Mouse (Mus musculus) adrenal gland, adult 8-10 months (tissue): ENCODE measurements at regions not wholly inside any gene's neighbourhood (a gene's known extent, or its start where the extent isn't known, plus 50 kb on each side); places are given as distances from the start of the nearest gene placed in this dataset.
"Not testable (repeated sequence)": the region's sequence is repeated elsewhere in the genome, so short reads cannot be mapped to it uniquely, and the experiment has no call there.

ENCODE experiments used
- DNase-seq: peaks from one replicate; pipeline ENCODE4 v3.0.0; 2022

DNA sequence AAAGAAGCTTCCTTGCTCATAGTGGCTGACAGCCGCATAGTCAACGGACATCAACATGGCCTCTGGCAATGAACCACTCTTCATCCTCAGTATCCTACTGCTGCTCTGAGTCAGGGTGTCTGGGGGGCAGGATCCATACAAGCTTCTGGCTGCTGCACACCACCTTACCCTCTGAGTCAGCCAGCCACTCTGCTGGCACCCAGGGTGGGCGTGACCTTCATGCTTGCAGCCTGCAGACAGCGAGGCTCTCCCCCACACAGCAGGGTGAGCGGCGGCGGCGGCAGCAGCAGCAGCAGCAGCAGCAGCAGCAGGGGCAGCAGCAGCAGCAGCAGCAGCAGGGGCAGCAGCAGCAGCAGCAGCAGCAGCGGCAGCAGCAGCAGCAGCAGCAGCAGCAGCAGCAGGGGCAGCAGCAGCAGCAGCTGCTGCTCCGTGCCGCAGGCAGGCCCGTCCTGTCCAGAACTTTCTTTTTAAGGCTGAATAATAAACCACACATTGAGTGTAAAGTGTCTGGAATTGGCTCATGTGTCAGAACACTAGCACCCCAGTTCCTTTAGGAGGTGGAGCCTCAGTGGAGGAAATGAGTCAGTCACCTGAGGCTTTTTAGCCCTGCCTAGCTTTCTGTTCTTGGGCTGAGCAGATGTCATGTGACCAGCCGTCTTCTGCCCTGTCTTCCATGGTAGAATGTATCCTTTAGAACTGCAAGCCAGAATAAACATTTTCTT, 186.3 kb downstream of the 1810013L24Rik start:
- no peak for DNase-seq

DNA sequence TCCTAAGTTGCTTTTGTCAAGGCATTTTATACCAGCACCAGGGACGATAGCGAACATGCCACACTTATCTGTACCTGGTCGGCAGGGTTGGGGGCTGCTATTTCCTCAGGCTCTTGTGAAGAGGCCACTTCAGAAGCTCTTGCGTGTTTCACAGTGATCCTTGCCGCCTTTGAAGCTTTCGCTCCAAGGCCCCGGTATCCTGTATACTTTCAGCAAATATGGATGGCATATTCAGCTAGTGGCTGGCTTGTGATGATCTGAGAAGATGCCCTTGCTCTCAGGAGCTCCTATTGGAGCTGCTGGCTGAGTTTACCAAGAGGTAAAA, 186.8 kb downstream of the 1810013L24Rik start:
- DNase-seq, result no peak

DNA sequence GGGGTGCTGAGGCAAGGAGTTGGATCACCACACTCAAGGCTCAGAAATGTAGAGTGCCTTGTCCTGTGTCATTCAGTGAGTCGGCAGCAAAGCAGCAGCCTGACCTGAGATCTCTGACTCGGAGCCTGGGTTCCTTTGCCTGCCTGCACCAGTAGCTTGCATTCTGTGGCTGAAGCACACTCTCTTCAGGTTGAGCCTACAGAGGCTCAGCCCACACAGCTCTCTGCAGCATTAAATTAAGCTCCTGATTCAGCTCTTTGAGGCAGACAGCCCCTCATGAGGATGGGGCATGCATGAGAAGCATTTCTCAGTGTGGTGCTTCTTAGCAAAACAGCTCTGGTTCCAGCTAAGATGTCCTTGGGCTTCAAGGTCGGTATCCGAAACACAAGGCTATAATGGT, 200.8 kb downstream of the 1810013L24Rik start:
- DNase-seq, result no peak

DNA sequence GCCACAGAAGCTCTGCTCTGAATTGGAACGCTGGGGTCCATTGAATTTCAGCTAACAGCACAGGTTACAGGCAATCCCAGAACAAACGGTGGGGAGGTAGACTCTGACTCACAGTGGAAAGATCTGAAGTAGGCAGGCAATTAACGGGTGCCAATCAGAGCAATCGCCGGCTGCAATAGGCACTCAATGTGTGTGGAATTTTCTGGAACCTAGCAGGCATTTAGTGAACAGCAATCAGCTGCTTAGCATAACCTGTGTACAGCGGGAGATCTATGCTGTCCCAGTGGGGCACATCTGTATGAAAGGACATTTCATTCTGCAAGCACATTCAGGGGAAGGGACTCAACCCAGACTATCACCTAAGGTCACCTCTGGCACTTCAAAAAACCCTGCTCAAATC, 213.4 kb downstream of the 1810013L24Rik start:
- no peak for DNase-seq

- no peak for DNase-seq
Observed at GRCm38 (mm10) chr16:9046864-9047263, 217.0 kb downstream of the 1810013L24Rik start.

DNA sequence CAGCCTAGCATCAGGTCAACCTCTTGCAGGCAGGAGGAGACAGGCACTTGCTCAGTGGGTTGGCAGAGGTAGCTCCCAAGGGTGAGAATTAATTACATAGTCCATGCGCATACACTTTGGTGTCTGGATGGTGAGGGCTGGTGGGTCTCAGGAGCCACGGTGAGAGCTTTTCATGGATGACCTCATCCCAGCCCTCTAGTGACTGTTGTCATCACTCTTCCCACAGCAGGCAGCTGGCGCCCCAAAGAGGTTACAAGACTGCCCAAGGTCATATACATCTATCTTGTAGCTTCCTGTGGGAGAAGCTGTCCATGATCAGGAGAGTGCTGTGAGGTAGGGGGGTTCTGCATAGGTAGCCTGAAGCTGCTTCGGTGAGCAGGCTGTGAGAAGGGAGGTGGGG, 224.5 kb downstream of the 1810013L24Rik start:
- peak; percentile 8 for DNase-seq

DNA sequence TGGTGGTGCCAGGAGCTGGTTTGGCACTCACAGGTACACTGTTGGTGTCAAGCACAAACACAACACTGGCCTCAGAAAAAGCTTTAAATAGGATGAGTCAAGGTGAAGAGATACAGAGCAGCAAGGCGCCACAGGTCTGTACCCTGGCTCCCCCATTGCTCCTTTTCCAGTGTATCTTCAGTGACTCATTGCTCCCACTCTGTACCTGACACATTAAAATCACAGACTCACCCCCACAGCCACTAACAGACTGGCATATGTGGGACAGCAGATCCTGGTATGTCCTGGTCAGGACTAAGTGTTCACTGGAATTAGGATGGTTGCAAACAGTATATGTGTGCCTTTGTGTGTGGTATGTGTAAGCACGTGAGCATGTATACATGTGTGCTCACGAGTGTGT, 226.5 kb downstream of the 1810013L24Rik start:
- no peak for DNase-seq

DNA sequence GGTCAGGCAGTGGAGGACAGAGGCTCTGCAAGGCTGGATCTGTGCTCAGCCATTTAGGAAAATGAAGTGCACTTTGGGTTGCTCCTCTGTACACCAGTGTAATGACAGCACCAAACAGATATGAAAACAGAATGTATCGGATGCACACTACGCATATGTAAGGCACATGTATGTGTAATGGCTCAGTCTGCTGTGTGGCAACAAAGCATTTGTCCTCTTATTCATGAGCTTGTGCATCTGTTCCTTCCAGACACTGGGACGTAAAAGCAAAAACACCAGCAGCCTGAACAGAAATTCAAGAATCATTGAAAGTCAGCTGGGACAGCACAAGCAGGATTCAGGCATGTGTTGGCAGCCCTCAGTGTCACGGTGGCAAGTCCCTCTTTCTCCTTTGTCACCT, 241.6 kb downstream of the 1810013L24Rik start:
- no peak for DNase-seq

DNA sequence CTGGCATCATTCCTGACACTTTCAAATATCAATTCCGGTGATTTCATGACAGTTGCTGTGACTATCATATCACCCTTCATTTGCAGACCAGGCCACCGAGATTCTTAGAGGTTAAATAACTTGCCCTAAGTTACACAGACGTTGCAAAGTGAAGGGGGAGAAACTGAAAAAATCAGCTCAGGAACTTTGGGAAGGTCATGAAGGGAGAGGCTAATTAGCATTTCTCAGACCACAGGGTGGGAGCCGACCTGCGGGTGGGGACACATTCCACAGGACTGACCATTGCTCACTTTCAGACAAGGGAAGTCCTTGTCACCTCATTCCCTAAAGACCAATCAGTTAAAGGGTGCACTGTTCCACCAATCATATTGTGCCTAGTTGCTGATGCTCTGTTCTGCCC, 242.1 kb downstream of the 1810013L24Rik start:
- not testable (repeated sequence) for DNase-seq

DNA sequence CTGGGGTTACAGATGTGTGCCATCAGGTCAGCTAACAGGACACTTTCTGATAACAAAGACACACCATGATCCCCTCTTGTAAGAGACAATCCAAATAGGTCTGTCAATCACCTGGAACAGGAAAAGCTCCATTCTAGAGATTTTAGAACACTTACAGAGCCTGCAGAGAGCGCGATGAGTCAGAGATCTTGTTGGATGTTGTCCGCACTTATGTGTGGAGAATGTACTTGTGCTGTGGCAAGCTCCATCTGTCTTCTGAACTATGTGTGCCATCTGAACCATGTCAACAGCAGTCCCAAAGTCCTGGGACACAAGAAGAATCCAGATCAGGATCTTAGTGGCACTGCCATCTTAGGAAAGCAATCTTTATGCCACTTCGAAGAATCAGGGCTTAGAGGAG, 244.4 kb downstream of the 1810013L24Rik start:
- no peak for DNase-seq

DNA sequence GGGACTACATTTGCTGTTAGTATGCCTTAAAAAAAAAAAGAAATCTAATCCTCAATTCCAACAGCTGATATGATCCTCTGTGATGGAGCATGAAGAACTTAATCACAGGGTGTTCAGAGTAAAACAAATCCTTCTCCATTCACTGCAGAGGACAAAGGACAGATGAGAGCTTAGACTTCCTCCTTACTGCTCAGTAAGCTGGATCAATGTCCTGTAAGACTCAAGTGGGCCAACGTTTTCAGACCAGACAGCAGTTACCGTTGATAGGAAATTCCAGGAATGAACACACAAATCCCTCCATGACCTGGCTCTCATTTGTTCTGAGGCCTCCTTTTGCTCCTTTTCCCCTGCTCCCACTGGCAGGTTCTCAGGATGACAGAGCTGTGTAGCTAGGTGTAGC, 247.6 kb downstream of the 1810013L24Rik start:
- DNase-seq, result no peak

GRCm38 (mm10) chr16:9078405-9078942, 248.6 kb downstream of the 1810013L24Rik start:
- no peak for DNase-seq

DNA sequence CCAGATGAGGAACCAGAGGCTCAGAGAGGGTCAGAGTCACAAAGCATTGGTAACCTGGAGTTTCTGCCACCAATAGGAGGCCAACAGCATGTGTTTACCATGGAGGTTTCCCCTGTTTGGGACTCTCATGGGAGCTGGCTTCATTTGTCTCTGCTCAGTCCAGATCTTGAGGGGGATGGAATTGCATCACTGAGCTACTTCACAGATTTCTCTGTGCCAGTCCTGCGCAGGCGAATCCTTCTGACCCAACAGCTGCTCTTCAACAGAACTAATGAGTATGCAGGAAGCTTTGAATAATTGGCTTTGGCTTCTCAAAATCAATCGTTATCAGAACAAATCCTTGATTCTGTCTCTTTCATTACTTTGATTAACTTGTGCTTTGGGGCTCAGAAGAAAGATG, 253.1 kb downstream of the 1810013L24Rik start:
- DNase-seq, result no peak

GRCm38 (mm10) chr16:9083740-9084139, 253.8 kb downstream of the 1810013L24Rik start:
- DNase-seq, result no peak

GRCm38 (mm10) chr16:9084581-9084980, 254.7 kb downstream of the 1810013L24Rik start:
- no peak for DNase-seq

DNA sequence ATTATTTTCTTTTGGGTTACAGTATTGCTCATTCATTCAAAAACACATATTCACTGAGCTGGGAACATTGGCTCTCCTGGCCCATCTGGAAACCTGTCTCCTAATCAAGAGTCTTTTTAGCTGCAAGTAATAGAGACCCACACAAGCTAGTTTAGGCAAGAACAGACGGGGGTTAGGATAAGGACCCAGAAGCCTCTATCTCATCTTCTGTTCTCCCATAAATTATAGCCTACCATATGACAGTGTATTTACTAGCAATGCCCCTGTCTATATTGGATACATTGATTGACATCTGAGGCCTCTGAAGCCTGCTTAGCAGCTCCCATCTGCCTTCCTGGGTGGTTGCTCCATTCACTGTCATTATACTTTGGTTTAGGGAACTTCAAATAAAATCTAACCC, 255.2 kb downstream of the 1810013L24Rik start:
- no peak for DNase-seq

GRCm38 (mm10) chr16:9085977-9086376, 256.1 kb downstream of the 1810013L24Rik start:
- DNase-seq, result no peak

DNA sequence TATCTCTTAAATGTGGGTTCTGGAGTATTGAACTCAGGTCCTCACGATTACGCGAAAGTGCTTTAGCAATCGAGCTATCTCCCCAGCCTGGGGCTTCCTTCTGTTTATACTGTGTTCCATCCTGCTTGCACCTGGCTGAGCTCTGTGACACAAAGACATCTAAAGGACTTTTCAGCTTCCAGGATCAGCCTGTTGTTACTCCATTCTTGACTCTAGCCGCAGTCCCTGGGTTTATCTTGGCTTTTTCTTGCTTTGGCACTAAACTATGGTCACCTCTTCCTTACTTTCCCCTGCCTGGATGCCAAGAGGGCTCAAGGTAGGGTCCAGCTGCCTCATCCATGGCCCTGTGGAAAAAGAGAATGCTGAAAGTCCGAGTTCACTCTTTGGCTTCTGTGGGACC, 261.9 kb downstream of the 1810013L24Rik start:
- no peak for DNase-seq

- DNase-seq, result no peak
Observed at GRCm38 (mm10) chr16:9092191-9092848, 262.4 kb downstream of the 1810013L24Rik start.

DNA sequence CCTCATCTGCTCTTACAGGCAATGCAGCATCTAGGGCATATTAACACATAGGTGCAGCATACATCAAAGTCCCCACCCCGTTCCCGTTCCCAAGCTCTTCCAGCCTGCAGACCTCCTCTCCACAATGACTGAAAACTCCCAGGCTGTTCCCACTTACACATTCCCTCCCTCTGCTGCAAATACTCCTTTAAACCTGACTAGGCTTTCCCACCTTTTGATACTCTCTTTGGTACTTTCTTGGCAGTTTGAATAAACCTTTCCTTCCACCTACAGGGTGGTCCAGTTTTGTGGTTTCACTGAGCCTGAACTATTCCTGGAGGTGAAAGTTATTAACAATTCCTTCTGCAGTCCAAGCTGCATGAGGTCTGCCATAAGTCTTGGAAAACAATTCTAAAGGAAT, 263.7 kb downstream of the 1810013L24Rik start:
- no peak for DNase-seq

GRCm38 (mm10) chr16:9094201-9094600, 264.3 kb downstream of the 1810013L24Rik start:
- no peak for DNase-seq

GRCm38 (mm10) chr16:9106211-9106610, 276.3 kb downstream of the 1810013L24Rik start:
- no peak for DNase-seq

- not testable (repeated sequence) for DNase-seq
Observed at GRCm38 (mm10) chr16:9106676-9107075, 276.8 kb downstream of the 1810013L24Rik start.

- no peak for DNase-seq
Observed at GRCm38 (mm10) chr16:9113801-9114200, 283.9 kb downstream of the 1810013L24Rik start.
